Mouse (Mus musculus) stomach, postnatal 0 days (tissue): ENCODE measurements around the gene Il17d. TPM values are rescaled to one million over a fixed set of nuclear protein-coding genes. Genes with fewer than 3 reads are reported as not detected.

Experiments used
- ATAC-seq: fragments of 200-750 bp; cut with Nextera tagmentation; 2 replicates; pipeline ENCODE4 v1.8.0; 2017; ENCODE audit not compliant: low FRiP score, low TSS enrichment
- DNase-seq: peaks from one replicate; pipeline ENCODE4 v3.0.0-alpha.2; 2016; ENCODE audit warnings: low spot score
- H3K27ac ChIP-seq: fragments of 300-500 bp; sonication (generic); replicated peaks from 2 replicates; pipeline ENCODE4 v1.5.1; 2014; ENCODE audit warnings: mild to moderate bottlenecking, control low read depth
- H3K27me3 ChIP-seq: fragments of 300-500 bp; sonication (generic); 2 replicates; pipeline ENCODE4 v1.6.1; 2014; ENCODE audit warnings: low read length; ENCODE audit not compliant: control insufficient read depth, insufficient read depth
- H3K36me3 ChIP-seq: fragments of 300-500 bp; sonication (generic); 2 replicates; pipeline ENCODE4 v1.6.1; 2014; ENCODE audit warnings: low read length, mixed read lengths; ENCODE audit not compliant: control insufficient read depth, insufficient read depth
- H3K4me1 ChIP-seq: fragments of 300-500 bp; sonication (generic); replicated peaks from 2 replicates; pipeline ENCODE4 v1.6.1; 2014; ENCODE audit warnings: antibody characterized with exemption; ENCODE audit not compliant: control insufficient read depth, insufficient read depth
- H3K4me2 ChIP-seq: fragments of 300-500 bp; sonication (generic); replicated peaks from 2 replicates; pipeline ENCODE4 v1.6.1; 2014; ENCODE audit warnings: low read depth, mild to moderate bottlenecking, control low read depth, moderate library complexity
- H3K4me3 ChIP-seq: fragments of 300-500 bp; sonication (generic); 2 replicates; pipeline ENCODE4 v1.5.1; 2014; ENCODE audit warnings: low read depth, low read length, control low read depth
- H3K9ac ChIP-seq: fragments of 300-500 bp; sonication (generic); 2 replicates; pipeline ENCODE4 v1.6.1; 2014; ENCODE audit warnings: mild to moderate bottlenecking, low read length, control low read depth, mixed read lengths
- H3K9me3 ChIP-seq: fragments of 300-500 bp; sonication (generic); 2 replicates; pipeline ENCODE4 v1.6.1; 2016; ENCODE audit warnings: low read length; ENCODE audit not compliant: control insufficient read depth
- CTCF ChIP-seq: IDR thresholded peaks from 2 replicates; pipeline ENCODE4 v1.5.1; 2016; ENCODE audit warnings: antibody characterized with exemption, low read depth, mild to moderate bottlenecking, moderate library complexity
- EP300 ChIP-seq: optimal IDR thresholded peaks from 2 replicates; pipeline ENCODE3; 2016; ENCODE audit warnings: antibody characterized with exemption
- WGBS: fragments of 180-500 bp; shearing (Covaris S2); extraction: QIAGEN DNeasy Blood & Tissue Kit; methylation state at CpG from one replicate; pipeline ENCODE4 v1.1.7; 2014; 5-methylcytosine and 5-hydroxymethylcytosine counted together
- polyA plus RNA-seq: library from polyadenylated mRNA; unstranded; fragments of >200 nt; fragmentation: Nextera tagmentation; extraction: Ambion mirVana; gene quantifications from 2 replicates; pipeline ENCODE4 v1.2.1, GENCODE M21; 2015

Gene Il17d
- polyA plus RNA-seq, 1 experiment from 2014 or later: 10.6 TPM

DNA sequence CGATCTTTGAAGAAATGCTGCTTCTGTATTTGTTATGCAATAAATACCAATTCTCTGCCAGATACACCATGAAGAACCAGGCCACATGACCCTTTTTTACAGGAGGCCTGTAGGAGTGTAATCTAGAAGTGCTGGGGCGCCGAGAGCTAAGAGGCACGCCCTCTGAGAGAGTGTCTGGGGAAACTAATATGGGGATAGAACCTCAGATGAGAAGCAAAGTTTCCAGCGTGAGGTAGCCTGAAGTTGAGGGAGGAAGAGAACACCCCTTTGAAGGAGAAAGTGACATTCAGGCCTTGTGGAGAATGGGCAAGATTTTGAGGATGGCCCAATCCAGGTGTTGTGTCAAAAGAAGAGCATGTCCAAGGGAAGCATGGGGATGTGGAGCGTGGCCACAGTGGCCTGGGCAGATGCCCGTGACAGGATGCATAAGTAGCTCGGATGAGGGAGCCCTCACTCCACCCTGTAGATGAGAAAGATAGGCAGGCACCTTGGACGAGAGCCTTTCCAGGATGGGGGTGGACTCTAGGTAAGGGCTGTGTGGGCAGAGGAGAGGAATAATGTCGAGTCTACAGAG is 1.6 kb downstream of the Il17d start:
- H3K9ac ChIP-seq: no peak overlapping the region
- TF ChIP-seq EP300: no peak
- TF ChIP-seq CTCF: no peak
- H3K4me3 ChIP-seq: peak overlapping the region; percentile 73; the same call in 1 of the 2 replicates
- 54% methylated on average over 10 of the region's 10 CpGs for WGBS
- no peaks in the 10 kb centered on the region for H3K4me1 ChIP-seq
- H3K4me2 ChIP-seq: peak overlapping the region; percentile 88
- no peak for DNase-seq
- no peaks in the 10 kb centered on the region for H3K36me3 ChIP-seq
- no peak overlapping the region for H3K27ac ChIP-seq
- ATAC-seq: peak; percentile 18; the same call in 1 of the 2 replicates
- no peaks in the 10 kb centered on the region for H3K27me3 ChIP-seq
- H3K9me3 ChIP-seq: no peaks in the 10 kb centered on the region

DNA sequence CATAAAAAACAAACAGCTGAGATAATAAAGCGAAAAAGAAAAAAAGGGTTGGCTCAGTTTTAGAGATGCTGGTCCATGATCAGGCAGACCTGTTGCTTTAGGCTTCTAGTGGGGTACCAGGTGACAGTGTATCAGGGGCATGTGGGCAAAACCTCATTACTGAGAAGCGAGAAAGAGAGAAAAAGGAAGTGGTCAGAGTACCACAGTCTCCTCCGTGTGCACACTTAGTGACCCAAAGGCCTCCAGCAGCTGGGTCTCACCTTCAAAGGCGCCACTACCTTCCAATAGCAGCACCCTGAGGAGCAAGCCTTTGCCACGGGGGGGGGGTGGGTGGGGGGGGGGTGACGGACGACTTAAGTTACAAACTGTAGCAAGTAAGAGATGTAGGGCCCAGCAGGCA is 2.5 kb downstream of the Il17d start:
- no peak overlapping the region for H3K4me2 ChIP-seq
- no peak overlapping the region for H3K9ac ChIP-seq
- no peak overlapping the region for H3K4me3 ChIP-seq
- DNase-seq (no peak), ATAC-seq (no peak)
- 49% methylated on average over 6 of the region's 7 CpGs for WGBS
- H3K27ac ChIP-seq: no peak overlapping the region
- no peaks in the 10 kb centered on the region for H3K27me3 ChIP-seq
- H3K36me3 ChIP-seq: no peaks in the 10 kb centered on the region
- no peaks in the 10 kb centered on the region for H3K4me1 ChIP-seq
- H3K9me3 ChIP-seq: no peaks in the 10 kb centered on the region
- no peak for TF ChIP-seq CTCF
- TF ChIP-seq EP300: no peak

DNA sequence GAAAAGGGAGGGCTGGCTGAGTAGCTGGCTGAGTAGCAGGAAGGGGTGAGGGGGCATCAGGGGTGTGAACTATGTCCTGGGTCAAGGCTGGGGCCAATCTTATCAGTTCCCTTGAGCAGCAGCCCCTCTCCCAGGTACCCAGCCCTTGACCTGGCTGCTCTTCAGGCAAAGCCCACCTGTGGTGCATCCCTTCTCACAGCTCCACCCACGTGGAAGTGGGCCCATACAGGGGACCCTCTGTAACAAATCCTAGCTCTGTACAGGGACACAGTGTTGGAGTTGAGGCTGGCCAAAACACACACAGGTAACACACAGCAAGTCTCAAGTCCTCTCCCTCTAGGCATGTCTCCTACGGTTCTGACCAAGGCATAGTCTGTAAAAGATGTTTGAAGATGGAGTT is 3.0 kb downstream of the Il17d start:
- ATAC-seq (no peak), DNase-seq (no peak)
- no peaks in the 10 kb centered on the region for H3K36me3 ChIP-seq
- no peak overlapping the region for H3K4me2 ChIP-seq
- no peaks in the 10 kb centered on the region for H3K4me1 ChIP-seq
- no peaks in the 10 kb centered on the region for H3K9me3 ChIP-seq
- H3K4me3 ChIP-seq: no peak overlapping the region
- H3K9ac ChIP-seq: no peak overlapping the region
- no peak overlapping the region for H3K27ac ChIP-seq
- no peaks in the 10 kb centered on the region for H3K27me3 ChIP-seq
- no peak for TF ChIP-seq CTCF
- no peak for TF ChIP-seq EP300
- 50% methylated on average over 2 of the region's 2 CpGs for WGBS

DNA sequence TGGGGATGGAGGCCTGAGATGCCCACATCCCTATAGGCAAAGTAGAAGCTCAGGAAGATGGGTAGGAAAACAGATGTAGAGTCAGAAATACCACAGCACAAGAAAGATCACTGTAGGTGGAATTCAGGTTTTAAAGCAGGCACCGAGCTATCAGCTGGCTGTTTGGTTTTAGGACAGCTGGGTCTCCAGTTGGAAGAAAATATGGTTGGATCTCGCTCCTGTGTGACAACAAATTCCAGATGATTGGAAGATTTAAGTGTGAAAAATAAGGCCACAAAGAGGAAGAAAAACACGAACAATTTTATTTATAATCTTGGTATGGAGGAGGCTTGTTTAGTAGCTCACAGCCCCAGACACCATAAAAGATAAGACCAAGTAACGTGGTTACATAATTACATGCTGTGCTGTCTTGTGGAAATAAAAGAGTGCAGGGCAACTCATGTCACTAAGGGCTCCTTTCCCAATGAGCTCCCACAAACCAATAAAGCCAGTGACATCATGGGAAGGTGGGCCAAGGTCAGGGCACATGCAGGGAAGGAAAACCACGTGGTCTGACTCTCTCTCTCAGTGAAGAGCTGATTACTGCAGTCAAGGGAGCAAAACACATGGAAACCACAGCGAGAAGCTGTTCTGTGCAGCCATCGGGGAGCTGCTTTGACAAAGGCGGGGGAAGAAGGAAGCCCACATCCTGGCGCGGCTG is 4.7 kb downstream of the Il17d start:
- H3K4me3 ChIP-seq: no peak overlapping the region
- no peaks in the 10 kb centered on the region for H3K27me3 ChIP-seq
- H3K4me2 ChIP-seq: no peak overlapping the region
- DNase-seq (no peak), ATAC-seq (no peak)
- H3K27ac ChIP-seq: no peak overlapping the region
- TF ChIP-seq CTCF (no peak), EP300 (no peak)
- no peak overlapping the region for H3K9ac ChIP-seq
- WGBS: 68% methylated on average over 10 of the region's 10 CpGs
- H3K9me3 ChIP-seq: no peaks in the 10 kb centered on the region
- no peaks in the 10 kb centered on the region for H3K36me3 ChIP-seq
- peaks cover 4% of the 10 kb centered on the region for H3K4me1 ChIP-seq

DNA sequence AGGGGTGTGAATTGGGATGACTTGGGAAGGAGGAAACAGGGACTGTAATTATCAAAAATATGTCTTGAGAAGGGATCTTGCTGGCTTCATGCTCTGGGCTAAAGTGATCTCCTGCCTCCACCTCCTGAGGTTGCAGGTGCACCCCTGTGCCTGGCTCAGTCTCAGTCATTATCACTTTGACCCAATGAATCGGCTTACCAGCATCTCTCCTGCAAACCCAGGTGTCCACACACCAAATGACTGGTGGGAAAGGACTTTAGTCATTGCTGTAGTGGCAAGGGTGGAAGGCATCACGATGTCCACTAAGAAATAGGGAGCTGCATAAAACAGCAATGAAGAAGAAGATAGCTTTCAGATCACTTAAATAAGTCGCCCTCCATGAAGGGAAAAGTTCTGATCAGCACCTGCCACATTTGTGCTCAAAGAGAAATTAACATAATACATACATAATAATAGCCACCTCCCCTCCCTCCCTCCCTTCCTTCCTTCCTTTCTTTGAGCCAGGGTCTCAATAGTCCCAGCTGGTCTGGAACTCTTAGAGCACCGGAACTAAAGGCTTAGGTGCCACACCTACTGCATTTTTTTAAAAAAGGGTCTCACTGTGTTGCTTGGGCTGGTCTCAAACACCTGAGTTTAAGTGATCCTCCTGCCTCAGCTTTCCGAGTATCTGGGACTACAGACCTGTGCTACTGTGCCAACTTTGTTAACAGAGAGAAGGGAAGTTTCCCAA is 5.4 kb downstream of the Il17d start:
- Histone ChIP-seq H3K4me1 (peaks cover 5% of the 10 kb centered on the region), H3K27ac (no peak overlapping the region), H3K27me3 (no peaks in the 10 kb centered on the region), H3K36me3 (no peaks in the 10 kb centered on the region), H3K4me2 (no peak overlapping the region), H3K9ac (no peak overlapping the region), H3K9me3 (no peaks in the 10 kb centered on the region), H3K4me3 (no peak overlapping the region)
- ATAC-seq (no peak), DNase-seq (no peak)
- 62% methylated on average over 5 of the region's 5 CpGs for WGBS
- no peak for TF ChIP-seq EP300
- no peak for TF ChIP-seq CTCF

DNA sequence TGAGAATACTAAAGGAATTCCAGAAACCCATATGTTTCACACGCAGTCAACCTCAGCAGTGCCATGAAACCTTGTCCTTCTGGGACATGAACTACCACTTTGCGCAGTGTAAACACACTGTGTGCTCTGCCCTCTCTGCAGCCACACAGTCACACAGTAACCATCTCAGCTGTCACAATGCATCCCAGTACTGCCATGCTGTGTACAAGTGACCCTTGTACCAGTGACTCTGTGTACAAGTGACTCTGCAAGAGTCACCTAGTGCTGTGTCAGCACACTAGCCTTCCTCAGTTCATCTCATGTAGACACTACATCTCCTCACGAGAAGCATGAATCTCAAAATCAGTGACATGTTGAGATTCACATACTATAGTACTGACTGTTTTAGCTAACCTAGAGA is 8.0 kb downstream of the Il17d start:
- Histone ChIP-seq H3K27me3 (no peaks in the 10 kb centered on the region), H3K4me2 (no peak overlapping the region), H3K4me3 (no peak overlapping the region), H3K27ac (no peak overlapping the region), H3K9me3 (no peaks in the 10 kb centered on the region), H3K9ac (no peak overlapping the region), H3K36me3 (no peaks in the 10 kb centered on the region), H3K4me1 (peaks cover 5% of the 10 kb centered on the region)
- TF ChIP-seq EP300 (no peak), CTCF (no peak)
- DNase-seq: no peak
- 96% methylated on average over 3 of the region's 3 CpGs for WGBS
- ATAC-seq: no peak
